Mouse (Mus musculus): ENCODE measurements around the gene Actl6b.

Actl6b gene

DNA sequence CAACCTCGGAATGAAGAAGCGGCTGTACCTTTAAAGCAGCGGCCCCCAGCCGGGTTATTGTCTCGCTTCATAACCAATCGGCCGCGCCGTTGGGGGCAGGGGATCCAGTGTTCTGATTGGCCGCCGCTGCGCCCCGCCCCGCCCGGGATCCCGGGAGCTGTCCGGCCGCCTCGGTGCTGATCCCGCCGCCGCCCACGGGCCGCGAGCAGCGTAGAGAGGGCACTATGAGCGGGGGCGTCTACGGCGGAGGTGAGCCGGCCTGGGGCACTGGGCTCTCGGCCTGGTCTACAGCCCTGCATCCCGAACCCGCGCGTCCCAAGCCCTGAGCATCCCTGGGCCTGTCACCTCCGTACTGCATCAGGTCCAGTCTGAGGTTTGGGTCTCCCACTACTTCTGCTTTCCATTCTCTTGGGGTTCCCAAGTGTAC is at the start of gene Actl6b:
Gene Actl6b (plus strand): TSS at position 107 of the 427 bp plus-strand sequence.
- DNase-seq, result peak; percentile 63

DNA sequence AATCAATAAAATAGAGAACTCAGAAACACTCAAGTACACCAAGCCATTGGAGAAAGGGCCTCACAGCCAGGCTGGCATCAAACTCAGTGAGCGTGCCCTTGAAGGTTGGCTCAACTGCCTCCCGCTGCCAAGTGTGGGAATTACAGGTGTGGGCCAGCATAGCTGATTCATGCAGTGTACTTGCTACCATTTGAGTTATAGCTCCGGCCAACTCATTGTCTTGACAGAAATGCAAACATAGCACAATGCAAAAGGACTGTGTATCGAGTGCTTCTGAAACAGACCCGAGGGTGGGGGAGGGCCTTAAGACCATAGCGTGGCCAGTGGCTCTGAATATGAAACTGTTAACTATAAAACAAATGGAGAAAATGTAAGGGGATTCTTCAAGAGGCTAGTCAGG is 49.3 kb upstream of the Actl6b start:
- DNase-seq, result no peak

DNA sequence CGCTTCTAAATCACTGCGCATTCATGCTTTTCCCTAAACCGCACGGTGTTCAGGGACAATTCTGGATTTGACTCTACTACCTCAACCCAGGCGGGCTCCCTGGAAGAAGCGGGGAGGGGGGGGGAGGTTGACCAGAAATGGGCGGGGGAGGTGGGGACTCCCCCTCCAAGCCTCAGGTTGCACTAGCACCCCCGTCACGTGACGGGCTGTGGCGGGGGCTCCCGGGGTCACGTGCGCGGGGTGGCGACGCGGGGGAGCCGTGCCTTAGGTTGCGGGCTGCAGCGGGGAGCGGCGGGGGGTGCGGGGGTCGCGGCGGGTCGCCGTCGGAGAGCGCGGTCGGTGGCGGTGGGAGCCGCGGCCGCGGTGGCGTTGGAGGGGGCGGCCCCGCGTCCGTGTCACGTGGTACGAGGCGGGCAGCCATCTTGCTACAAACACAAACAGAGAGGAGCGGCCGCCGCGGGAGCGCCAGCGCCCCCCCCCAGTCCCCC is 43.3 kb upstream of the Actl6b start:
- peak; percentile 90 for DNase-seq

DNA sequence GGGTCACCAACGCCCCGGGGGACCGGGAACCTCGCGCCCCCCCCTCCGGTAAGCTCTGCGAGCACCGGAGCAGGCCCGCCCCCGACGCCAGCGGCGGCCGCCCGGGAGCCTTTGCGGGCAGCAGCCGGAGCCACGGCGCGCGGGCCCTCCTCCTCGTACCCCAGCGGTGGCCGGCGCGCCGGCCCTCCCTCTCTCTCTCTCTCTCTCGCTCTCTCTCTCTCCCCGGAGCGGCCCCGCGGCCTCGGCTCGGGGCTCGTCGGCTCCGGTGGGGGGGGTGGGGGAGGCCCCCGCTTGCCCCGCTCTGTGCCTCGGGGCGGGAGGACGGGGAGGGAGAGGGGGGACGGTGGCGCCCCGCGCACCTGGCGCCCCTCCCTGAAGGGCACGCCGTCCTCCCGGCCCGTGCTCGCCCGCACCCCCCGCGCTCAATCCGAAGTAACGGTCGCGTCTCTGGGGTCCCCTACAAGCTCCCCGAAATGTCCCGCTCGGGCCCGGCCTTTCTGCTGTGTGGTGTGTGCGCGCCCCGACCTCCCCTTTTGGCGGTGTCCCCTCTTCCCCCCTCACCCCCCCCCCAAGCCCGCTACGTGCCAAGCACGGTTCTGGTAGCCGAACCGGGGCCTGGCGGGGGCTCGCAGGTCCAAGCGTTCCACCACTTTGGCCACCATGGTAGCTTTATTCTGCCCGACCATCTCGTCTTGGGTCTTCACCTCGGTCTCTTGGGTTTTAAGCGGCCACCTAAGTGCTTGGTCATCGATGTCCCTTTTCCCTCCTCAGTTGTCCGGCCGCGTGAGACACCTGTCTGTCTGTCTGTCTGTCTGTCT is 42.5 kb upstream of the Actl6b start:
- no peak for DNase-seq

DNA sequence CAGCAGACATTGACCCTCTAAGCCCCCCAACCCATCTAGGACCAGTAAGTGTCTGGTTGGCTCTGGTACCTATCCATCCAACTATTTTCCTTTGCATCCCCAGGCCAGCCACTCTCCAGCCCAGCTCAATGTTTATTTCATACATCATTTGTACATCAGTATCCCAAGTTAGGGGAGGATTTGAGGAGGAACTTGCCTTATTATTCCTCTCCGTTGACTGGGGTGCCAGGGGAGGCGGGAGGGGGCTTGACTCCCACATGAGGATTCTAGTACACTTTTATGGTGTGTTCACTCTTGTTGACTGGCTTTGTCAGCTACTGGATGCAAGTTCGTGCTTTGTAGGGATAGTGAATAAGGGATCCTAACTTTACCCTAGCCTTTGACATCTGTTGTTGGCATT is 41.6 kb upstream of the Actl6b start:
- no peak for DNase-seq

DNA sequence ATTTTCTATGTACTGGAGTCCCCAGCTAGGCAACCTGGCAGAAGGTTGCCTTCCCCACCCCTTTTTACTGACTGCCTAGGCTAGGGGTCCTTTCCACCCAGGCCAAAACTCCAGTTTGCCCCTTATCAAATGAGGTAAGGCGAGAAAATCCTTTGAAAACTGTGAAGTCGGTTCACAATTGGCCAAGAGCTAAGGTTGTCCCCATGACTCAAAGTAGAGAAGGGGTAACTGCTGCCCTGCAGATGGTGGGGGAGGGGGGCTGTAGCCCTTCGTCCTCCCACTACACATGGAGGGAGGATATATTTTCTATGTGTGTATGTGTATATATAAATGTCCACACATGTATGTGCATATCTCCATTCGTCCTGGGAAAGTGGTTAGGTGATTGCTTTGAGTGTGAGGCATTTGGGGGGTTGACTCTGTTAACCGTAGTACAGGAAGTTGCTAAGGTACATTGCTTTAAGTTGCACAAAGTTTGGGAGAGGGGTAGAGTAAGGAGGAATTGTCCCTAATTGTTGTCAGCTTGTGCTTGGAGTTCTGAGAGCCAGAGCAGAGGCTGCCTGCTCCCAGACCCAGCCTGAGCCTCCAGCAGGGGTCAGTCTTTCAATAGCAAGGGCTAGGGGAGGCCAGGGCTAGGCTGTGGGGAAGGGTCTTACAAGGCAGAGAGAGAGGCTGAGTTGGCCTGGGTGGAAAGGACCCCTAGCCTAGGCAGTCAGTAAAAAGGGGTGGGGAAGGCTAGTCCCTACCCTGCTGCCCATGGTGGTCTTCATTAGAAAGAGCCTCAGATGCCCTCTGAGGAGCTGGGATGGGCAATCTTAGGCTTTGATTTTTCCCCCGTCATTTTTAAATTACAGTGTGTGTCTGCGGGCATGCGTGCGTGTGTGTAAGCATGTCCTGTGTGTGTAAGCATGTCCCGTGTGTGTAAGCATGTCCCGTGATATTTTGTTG is 40.2 kb upstream of the Actl6b start:
- no peak for DNase-seq

DNA sequence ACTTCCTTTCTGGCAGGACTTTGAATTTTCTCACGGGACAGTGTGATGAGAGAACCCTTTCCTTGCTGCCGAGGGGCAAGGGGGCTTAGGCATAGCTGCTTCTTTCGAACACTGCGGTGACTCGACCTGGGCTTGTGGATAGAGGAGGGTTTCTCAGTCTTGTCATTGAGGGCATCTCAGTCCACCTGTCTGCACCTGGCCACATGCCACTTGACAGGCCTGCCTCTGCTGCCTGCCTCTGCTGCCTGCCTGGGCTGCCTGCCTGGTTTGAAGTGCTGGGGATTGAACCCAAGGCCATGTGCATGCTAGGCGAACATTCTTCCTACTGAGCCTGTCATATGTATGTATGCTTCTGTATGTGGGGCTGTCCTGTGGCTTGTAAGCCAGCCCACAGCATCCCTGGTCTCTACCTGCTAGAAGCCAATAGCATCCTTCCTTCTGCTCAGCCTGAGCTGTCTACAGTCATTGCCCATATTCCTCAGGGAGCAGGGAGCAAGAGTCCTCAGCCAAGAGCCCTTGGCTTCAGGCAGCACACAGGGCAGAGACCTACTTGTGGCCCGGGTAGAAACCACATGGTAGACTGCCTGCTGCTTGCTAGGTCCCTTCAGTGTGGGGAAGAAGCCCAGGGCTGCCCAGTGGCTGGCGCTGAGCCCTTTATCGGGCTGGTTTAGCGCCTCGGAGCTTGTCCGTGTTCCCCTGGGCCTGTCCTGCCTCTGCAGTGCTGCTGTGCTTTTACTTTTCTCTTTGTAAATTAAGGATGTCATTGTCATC is 39.2 kb upstream of the Actl6b start:
- DNase-seq, result no peak

DNA sequence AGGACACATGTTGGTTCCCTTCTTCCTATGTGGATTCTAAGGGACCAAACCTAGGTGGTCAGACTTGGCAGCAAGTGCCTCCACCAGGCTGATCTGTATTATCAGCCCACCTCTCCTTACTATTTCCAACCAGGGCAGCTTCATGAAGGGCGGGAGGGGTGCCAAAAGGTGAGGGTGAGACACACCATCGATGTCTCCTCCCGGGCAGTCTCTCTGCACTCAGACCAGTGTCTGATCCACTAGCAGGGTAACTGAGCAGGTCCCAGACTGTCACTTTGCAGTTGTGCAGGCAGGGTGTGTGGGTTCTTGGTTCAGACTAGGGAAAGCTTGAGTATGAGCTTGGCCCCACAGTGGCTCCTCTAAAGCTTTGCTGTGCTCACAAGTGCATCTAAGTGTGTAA is 38.5 kb upstream of the Actl6b start:
- no peak for DNase-seq

DNA sequence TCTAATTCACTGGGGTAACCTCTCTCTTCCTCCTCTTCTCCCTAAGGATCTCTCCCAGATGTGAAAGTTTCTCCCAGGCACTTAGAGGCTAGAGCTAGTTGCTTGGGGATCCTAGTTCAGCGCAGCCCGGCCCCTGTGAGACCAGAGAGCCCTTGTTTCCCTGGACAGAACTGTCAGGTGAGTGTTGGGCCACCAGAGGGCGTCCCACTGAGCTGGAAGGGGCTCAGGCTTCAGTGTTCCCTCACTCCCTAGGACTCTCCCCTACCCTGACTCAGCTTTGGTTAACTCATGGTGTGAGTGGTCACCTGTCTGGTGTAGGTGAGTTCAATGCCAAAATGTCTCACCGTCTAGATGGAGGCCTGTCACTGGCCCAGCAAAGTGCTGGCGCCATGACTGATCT is 34.9 kb upstream of the Actl6b start, which contains the start of gene Gigyf1:
Gene Gigyf1 (plus strand): TSS at position 113 of the 400 bp plus-strand sequence.
- DNase-seq, result no peak

DNA sequence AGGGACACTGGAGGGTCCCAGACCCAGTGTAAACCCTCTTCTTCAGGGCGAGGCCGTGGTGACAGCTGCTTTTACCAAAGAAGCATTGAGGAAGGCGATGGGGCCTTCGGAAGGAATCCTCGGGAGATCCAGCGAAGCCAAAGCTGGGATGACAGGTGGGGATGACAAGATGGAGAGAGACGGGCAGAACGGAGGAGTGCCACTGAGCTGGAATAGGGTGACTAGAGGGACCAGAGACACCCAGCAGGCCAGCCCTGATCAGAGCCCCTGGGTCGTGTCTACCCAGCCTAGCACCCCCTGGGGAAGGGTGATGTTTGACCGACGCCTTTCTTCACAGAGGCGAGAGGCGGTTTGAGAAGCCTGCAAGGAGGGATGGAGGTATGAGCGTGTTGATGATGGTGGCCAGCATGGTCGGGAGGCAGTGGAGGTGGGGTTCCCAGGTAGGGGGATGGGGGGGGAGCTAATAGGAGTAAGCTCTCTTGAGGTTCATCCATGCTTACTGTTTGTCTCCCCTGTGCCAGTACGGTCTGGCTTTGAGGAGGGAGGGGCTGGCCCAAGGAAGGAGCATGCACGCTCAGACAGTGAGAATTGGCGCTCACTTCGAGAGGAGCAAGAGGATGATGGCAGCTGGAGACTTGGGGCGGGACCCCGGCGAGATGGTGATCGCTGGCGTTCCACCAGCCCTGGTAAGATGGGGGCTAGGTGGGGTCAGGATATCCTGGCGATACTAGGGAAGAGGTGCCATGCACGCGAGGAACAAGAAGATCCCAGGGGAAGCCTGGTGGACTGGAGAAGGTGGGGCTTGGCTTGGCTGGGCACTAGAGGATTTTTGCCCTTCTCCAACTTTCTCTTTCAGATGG is 33.4 kb upstream of the Actl6b start:
- no peak for DNase-seq

DNA sequence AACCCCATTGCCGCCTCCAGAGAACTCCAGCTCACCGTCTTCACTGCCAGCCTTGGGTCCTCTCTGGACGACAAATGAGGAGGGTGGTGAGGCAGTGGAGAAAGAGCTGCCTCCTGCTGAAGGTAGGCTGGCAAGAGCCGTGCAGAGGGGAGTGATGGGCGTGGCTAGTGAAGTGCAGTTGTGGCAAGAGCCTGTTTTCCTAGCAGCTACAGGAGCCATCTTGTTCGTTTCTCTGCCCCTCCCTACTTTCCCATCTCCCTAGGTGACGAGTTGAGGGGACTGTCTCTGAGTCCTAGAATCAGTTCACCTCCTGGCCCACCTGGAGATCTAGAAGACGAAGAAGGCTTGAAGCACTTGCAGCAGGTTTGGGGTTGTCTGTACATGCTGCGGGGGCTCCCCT is 31.5 kb upstream of the Actl6b start:
- DNase-seq, result no peak

DNA sequence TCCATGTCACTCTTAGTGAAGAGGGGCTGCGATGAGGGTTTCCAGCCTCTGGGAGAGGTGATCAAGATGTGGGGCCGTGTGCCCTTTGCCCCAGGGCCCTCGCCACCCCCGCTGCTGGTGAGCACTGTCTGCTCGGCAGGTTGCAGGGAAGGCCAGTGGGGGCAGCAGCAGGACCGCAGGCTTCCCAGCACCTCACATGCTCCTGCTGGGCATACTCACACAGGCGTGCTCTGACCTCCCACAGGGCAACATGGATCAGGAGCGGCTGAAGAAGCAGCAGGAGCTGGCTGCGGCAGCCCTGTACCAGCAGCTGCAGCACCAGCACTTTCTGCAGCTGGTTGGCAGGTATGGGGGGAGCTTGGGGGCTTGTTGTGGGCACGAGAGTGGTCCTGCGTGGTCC is 30.6 kb upstream of the Actl6b start:
- DNase-seq, result no peak

DNA sequence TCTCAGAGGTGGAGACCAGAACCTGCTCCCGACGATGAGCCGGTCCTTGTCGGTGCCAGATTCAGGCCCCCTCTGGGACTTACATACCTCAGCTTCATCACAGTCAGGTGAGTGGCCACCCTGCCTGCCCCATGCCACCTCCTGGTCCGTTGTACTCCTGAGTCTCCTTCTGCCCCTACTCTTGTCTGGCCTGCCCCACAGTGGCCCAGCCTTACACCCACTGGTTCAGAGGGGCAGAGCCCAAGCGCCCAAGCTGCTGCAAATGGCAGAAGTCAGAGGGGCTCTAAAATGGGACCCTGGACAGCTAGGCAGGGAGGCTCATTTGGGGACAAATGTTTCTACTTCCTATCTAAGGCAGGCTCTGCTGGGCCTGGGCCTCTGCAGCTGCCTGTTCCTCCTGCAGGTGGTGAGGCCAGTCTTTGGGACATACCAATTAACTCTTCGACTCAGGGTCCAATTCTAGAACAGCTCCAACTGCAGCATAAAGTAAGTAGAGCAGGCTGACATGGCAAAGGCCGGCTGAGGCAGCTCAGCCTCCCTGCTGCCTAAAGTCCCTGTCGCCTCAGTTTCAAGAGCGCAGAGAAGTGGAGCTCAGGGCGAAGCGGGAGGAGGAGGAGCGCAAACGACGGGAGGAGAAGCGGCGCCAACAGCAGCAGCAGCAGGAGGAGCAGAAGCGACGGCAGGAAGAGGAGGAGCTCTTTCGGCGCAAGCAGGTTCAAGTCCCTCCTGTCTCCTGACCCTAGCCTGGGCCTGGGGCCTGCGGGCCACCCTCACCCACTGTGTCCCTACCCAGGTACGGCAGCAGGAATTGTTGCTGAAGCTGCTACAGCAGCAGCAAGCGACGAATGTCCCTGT is 29.7 kb upstream of the Actl6b start:
- no peak for DNase-seq

DNA sequence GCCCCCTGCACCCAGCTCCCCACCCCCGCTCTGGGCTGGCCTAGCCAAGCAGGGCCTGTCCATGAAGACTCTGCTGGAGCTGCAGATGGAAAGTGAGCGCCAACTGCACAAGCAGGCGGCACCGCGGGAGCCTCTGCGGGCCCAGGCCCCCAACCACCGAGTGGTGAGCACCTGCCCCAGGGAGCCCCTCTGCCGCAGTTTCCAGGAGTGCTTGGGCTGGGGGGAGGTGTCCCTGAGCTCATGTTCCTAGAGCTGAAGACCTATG is 29.1 kb upstream of the Actl6b start:
- no peak for DNase-seq

DNA sequence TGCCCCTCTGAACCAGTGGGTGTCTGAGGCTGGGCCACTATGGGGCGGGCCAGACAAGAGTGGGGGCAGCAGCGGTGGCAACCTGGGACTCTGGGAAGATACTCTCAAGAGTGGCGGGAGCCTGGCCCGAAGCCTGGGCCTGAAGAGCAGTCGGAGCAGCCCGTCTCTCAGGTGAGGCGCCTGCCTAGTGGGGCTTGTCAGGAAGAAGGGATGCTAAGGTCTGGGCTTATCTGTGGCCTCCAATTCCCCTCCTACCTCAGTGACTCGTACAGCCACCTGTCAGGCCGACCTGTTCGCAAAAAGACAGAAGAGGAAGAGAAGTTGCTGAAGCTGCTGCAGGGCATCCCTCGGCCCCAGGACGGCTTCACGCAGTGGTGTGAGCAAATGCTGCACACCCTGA is 28.6 kb upstream of the Actl6b start:
- no peak for DNase-seq

DNA sequence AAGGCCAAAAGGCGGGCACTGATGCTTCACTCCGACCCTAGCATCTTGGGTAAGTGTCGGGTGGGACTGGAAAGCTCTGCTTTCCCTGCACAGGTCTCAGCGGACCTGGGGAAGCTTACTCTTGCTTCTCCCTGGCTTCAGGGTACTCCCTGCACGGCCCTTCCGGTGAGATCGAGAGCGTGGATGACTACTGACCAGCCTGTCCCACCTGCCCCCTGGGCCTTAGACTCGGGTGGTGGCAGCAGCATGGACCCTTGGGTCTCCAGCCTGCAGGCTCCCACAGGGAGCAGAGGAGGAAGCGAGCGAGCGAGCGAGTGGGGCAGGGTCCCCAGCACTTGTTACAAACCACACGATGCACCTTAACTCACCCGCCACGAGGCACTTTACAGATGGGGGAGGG is 27.8 kb upstream of the Actl6b start:
- no peak for DNase-seq

DNA sequence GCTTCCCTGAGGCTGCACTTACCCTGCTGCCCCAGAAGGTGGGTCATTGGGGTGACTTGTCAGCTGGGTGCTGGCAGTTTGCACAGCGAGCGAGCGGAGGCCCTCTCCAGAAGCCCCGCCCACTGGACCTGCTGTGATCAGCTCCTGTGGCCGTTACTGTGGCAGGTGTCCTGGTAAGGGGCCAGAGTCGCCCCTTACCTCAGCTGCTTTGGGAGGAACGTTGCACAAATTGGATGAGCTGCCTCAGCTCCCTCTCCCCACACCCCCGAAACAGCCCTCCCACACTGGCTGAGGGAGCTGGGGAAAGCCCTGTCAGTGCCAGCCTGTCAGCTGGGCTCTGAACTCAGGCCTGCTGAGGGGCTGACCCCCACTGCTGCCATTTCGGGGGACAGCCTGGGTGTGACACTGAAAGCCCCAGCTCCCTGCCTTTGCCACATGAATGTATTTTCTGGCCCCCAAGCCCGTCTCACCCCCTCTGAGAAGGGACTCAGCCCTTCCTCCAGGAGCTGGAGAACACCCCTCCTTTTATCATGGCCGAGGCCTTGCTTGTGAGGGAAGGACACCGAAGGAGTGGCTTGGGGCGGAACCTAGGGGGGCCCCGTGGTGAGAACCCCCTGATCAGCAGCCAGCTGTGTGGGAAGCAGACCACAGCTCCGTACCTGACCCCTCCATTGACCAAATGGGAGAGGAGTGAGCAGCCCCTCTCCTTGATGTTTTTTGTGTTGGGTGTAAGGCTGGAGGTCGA is 27.0 kb upstream of the Actl6b start:
- peak; percentile 46 for DNase-seq

DNA sequence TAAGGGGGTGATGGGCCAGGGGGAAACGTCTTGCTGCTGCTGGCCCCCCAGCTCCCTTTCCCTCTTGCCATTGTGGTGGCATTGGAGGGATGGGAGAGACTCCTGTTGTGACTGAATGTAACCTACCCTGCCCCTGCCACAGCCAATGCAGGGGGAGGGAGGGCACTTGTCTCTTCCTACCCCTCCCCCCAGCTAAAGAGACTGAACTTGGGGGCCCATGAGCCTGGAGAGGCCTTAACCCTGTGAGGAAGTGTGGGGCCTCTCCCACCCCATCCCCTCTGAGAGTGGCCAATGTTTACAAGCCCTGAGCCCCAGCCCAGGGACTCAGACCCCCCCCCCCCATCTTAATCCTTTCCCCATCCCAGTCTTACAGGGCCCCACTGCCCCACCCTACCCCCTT is 25.9 kb upstream of the Actl6b start:
- DNase-seq, result no peak

DNA sequence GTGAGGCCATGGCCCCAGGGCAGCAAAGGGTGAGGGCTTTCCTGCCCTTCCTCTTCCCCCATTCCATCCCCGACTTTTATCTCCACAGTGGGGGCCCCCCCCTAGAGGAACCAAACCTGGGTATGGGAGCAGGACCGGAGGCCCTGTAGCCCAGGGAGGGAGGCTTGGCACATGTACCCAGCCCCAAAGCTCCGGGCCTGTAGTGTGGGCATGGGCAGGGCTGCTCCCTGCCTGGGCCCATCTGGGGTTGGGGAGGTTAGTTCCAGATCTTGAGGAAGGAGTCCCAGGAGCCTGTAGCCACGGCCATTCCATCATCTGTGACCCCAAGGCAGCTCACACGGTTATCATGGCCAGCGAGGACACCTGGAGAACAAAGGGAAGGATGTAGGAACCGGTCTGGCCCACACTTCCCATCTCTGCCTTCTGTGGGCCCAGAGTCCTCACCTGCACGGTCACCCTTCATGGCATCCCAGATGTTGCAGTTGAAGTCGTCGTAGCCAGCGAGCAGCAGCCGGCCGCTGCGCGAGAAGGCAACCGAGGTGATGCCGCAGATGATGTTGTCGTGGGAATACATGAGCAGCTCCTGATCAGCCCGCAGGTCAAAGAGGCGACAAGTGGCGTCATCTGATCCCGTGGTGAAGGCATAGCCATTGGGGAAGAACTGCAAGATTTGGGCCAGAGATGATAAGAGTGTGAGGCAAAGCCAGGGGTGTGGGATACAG is 24.9 kb upstream of the Actl6b start:
- DNase-seq, result no peak
